Mouse (Mus musculus): ENCODE measurements at regions not wholly inside any gene's neighbourhood (a gene's known extent, or its start where the extent isn't known, plus 50 kb on each side); places are given as distances from the start of the nearest gene placed in this dataset.
A peak's percentile ranks its signal among the peaks of the same experiment; 100 is the strongest.
"Not testable (repeated sequence)": the region's sequence is repeated elsewhere in the genome, so short reads cannot be mapped to it uniquely, and the experiment has no call there.

- no peak for DNase-seq (ENCODE audit: low spot score in 2 of 2)
- intact Hi-C loops (cut with DNase I) = no loop called here
These were observed 201.8 kb downstream of the Adgb start for GRCm38 (mm10) chr10:10270297-10270696.

DNA sequence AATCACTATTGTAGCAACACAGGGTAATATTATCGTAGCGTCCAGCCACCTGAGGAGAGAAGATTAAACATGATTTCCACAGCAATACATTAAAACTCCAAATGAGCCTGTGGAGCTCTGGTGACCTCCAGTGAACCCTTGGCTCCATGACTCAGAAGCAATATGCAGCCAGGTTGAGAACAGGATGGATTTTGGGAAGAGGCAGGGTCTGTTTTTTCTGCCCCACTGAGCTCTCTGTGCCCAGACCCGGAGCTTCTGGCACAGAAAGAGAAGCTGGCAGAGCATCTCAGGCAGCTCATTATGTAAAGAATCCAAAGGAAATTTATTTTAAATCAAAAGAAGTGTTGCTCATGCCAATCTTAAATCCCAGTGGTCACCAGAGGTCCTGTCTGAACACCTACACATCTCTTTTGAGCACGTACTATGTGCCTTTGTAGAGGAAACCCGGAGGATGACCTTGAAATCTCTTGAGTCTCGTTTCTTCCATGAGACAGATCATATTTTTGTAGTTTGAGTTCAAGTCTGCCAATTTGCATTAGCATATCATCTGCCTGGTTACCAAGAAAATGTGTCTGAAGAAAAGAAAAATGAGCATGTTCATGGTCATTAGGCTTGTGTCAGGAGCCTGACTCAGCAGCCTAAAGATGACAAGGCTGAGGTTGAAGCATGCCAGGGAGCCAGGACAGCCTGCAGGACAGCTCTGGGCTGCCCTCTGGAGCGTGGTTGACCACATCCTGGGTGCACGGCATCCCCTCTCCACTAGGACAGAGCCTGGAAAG lies 219.4 kb downstream of the Adgb start:
- intact Hi-C loops (cut with DNase I) = loop anchor here (2.0 kb wide), 2 partner anchors 68 to 152 kb away; no protein-coding TSS in a partner anchor
- DNase-seq (ENCODE audit: low spot score in 2 of 2) = peak; percentile 20 to 66

DNA sequence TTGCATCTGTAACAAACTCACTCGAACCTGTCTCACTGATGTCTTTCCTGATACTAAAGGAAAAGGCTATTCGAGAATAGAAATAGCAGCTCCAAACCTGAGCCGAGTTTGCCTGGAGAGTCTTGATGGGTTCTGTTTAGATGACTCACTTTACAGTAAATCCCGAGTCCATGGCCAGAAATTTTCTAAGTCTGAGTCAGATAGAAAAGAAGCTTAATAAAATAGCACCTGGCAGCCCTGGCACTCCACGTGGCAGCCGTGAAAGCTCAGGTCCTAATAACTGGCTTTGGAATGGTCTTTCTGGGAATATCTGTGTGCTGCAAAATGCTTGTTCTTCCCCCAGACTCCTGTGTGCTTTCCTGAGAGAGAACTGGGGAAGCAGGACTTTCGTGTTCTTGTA lies 220.0 kb downstream of the Adgb start:
- peak; percentile 32 to 43 for DNase-seq (ENCODE audit: low spot score in 2 of 2)

DNA sequence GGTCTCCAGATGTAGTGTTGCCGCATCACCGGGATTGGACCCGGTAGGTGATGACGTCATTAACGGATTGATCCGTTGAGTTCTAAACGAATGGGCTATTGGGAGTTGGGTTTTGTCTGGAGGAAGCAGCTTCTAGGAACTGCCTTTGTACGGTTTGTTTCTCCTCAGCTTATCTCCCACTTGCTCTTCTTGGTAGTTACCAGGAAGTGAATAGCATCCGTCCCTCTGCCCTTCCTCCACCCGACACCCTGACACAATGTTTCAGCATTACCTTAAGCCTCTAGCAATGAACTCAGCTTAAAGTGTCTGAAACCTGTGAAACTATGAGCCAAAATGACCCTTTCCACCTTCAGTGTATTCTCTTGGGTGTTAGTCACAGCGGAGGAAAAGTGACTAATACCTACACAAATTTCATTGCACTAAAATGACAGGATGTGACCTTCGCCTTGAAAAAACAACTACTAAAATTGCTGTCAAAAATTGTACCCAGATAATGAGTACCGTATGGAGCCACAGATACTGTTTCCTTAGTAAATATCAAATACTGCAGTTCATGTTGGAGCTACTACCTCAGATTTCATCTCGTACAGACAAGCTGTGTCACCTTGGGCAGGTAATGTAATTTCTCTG lies 237.1 kb downstream of the Adgb start:
- intact Hi-C loops (cut with DNase I) = no loop called here
- DNase-seq (ENCODE audit: low spot score in 2 of 2) = no peak

More for the DNA sequence above, 220.0 kb downstream of the Adgb start:
- intact Hi-C loops (cut with DNase I) = loop anchor here (2.0 kb wide), 2 partner anchors 69 to 151 kb away; no protein-coding TSS in a partner anchor

DNA sequence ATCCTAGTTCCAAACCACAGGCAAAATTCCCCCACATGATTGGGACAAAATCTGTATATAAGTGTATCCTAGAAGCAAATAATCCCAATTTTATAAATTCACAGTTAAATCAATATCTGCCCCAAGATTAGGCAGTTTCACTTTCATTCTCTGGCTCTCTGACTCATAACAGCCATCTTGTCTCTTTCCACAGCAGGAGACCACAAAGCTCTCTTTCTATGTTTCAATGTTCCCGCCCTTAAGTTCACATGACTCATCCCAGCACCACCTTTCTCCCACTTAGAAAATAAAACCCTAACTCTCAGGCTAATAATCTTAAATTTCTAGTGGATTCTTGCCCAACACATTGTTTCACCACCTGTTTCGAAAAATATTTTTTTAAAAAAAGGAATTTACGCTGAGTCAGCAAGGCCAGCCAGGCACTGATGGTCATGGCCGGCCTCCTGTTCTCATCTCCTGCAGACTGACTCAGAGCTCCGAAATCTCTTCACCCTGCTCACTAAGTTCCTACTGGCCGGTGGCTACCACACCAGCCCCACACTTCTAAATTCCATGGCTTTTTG lies 247.5 kb downstream of the Adgb start:
- DNase-seq (ENCODE audit: low spot score in 2 of 2) = no peak
- intact Hi-C loops (cut with DNase I) = no loop called here

- peak in 1 of 2 experiments; percentile 17 for DNase-seq (ENCODE audit: low spot score in 2 of 2)
- intact Hi-C loops (cut with DNase I) = no loop called here
These were observed 252.4 kb downstream of the Adgb start for GRCm38 (mm10) chr10:10219726-10220125.

GRCm38 (mm10) chr10:10216892-10217291 lies 255.2 kb downstream of the Adgb start:
- intact Hi-C loops (cut with DNase I) = no loop called here
- DNase-seq (ENCODE audit: low spot score in 2 of 2) = no peak

DNA sequence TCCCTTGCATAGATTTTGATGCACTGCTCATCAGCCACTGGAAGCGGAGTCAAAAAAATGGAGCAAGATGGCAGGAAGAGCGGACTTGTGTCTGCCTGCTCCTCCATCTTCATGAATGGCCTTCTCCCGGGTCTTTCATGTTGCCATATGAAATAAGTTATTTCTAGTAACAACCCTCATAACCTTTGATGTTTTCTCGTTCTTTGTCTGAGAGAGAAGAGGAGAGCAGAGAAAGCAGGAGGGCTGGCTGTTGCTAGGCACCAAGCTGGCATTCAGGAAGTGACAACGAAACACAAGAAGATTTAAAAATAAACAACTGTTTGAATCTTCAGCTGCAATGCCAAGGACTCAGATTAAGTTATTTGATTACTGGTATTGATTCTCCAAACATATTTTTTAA lies 256.8 kb downstream of the Adgb start:
- peak in 1 of 2 experiments; percentile 13 for DNase-seq (ENCODE audit: low spot score in 2 of 2)
- intact Hi-C loops (cut with DNase I) = no loop called here

DNA sequence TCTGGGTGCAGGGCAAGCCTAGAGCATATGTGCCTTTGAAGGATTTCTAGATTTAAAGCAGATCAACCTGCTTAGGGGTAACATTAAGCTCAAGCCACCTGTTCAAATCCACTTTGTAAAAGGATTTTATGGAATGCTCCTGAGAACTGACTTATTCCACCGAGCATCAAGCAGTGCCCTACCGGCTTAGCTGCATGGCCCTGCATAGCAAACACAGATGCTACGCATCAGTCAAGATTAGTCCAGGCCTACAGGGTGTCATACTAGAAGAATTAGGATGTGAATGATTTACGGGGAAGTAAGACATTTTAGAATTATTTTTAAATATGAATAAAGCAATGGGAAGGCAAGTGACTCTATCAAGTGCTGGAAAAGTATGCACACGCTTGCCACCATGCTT lies 263.8 kb downstream of the Adgb start:
- no peak for DNase-seq (ENCODE audit: low spot score in 2 of 2)
- intact Hi-C loops (cut with DNase I) = no loop called here

GRCm38 (mm10) chr10:10205805-10206520 lies 266.2 kb downstream of the Adgb start:
- intact Hi-C loops (cut with DNase I) = no loop called here

DNA sequence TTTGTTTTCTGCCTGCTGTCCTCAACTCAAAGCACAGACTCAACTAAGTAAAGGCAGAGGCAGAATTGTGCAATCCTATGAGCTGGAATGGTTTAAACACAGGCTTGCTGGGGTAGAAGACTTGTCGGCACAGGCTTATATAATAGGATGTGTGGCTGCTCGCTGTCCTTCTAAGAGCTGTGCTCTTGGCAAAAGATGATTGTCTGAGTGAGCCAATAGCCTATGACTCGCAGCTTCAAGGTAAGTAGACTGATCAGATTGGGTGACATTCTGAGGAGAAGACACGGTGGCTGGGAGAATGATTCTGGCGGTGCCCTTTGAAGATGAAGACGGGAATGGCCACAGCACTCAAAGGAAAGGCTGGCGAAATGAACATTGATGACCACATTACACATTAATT lies 268.1 kb downstream of the Adgb start:
- intact Hi-C loops (cut with DNase I) = no loop called here
- DNase-seq (ENCODE audit: low spot score in 2 of 2) = no peak

More at GRCm38 (mm10) chr10:10205805-10206520, 266.2 kb downstream of the Adgb start:
- no peak for DNase-seq (ENCODE audit: low spot score in 2 of 2)

GRCm38 (mm10) chr10:10190308-10190707 lies 281.8 kb downstream of the Adgb start:
- DNase-seq (ENCODE audit: low spot score in 2 of 2) = peak in 1 of 2 experiments; percentile 12

GRCm38 (mm10) chr10:10188113-10188512 lies 284.0 kb downstream of the Adgb start:
- intact Hi-C loops (cut with DNase I) = no loop called here
- DNase-seq (ENCODE audit: low spot score in 2 of 2) = no peak

More at GRCm38 (mm10) chr10:10190308-10190707, 281.8 kb downstream of the Adgb start:
- intact Hi-C loops (cut with DNase I) = no loop called here

DNA sequence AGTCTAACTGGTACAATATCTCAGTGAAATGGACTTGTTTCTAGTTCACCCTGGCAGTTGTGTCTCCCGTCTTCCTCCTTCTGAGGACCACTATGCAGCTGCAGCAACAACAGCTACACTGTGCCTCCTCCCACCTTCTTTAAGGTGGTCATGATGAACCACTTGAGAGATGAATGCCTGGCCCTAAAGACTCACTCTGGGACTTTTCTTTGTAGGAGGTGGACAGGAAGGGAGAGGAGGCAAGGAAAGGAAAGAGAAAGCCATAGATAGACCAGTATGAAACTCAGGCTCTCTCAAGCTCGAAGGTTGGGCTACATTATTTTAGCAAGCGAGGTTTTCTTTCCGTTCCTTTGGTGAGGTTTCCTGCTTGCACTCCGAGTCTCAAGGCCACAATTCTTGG lies 285.4 kb downstream of the Adgb start:
- intact Hi-C loops (cut with DNase I) = no loop called here

DNA sequence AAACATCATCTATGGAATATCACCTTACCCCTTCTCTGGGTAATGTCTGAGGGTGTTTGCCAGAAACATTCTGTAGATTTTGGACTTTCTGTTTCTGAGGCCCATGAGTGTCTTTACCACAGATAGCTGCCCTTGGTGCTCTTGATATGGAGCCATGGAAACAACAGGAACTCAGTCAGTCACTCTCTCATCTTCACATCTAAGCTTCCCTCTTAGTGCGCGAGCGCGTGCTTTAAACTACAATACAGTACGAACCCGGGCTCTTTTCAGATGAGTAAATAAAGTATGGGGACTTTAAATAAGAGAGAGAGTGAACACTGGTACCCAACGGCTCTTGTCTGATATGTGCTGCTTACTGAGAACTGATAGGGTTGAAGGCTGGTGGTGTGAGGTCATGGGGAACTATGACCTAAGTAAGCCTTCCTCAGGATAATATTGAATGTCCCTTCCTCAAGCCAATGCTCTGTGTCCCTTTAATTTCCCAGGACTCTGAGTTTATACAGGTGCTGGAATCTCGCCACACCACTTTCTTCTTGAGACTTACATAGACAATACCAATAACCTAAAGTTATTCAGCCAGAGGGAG lies 284.5 kb upstream of the Stxbp5 start:
- intact Hi-C loops (cut with DNase I) = no loop called here
- DNase-seq (ENCODE audit: low spot score in 2 of 2) = no peak

More for the DNA sequence above, 285.4 kb downstream of the Adgb start:
- no peak for DNase-seq (ENCODE audit: low spot score in 2 of 2)

- intact Hi-C loops (cut with DNase I) = no loop called here
- no peak for DNase-seq (ENCODE audit: low spot score in 2 of 2)
These were observed 283.5 kb upstream of the Stxbp5 start for GRCm38 (mm10) chr10:10184386-10184785.

DNA sequence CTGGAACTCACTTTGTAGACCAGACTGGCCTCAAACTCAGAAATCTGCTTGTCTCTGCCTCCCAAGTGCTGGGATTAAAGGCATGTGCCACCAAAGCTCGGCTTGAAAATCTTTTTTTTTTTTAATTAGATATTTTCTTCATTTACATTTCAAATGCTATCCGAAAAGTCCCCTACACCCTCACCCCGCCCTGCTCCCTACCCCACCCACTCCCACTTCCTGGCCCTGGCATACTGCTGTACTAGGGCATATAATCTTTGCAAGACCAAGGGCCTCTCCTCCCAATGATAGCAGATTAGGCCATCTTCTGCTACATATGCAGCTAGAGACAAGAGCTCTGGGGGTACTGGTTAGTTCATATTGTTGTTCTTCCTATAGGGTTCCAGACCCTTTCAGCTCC lies 276.2 kb upstream of the Stxbp5 start:
- DNase-seq (ENCODE audit: low spot score in 2 of 2); intact Hi-C loops (cut with DNase I): not testable (repeated sequence)

Measured in left cerebral cortex, postnatal 25 days (tissue).